Comparison of ENCODE assay signal across 1 mouse cellular context in the genomic region with DNA sequence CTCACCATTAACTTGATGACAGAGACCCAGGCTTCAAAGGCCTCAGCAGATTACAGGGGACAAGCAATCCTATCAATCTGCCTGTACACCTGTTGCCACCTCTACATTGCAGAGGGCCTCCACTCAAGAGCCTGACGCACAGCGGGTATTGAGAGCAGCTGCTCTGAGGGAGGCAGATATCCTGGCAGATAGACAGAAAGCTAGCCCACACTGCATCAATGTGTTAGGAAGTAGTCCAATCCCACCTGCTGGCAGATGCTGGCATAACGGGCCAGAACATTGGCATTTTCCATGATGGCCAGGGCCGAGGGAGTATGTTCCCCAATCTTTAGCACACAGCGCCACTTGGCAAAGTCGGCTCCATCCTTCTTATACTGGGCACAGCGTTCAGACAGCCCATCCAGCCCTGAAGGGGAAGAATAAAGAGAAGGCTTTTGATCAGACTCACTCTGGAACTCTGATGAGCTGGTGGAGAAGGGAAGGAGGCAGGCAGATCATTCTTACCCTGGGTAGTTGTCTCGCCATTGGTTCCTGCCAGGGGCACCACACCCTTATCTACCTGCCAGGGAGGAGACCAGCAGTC.
TF ChIP-seq lines count a peak whose summit lies in the region.

No protein-coding gene starts in this region.

TF ChIP-seq in C2C12, 6 proteins besides CTCF, POLR2A, EP300 and RAD21:
- TF ChIP-seq MYOD1 (IDR thresholded peaks at IDR 0.05; ENCODE audit: control insufficient read depth, insufficient read length, low read depth), result no peak
- no peak for TF ChIP-seq MYOG (IDR thresholded peaks at IDR 0.05; ENCODE audit: control insufficient read depth, extremely low read depth, insufficient read length)
- TF ChIP-seq MAX (IDR thresholded peaks at IDR 0.05), result no peak
